Mouse (Mus musculus) mouse embryonic stem cell (cell line): Measurements from ENCODE around the gene 4933424G06Rik.

Experiments
- in situ Hi-C, 2 experiments: fragments of 300-500 bp; cut with MboI; formaldehyde crosslinking; loops; 1 replicate in 1 of 2; 3 replicates in 1 of 2; pipeline ENCODE4 v1.14.3; 2019 to 2020; ENCODE audit warnings: low sequenced_read_pairs in 2 of 2, low pct_unique_long_range_greater_than_20kb in 1 of 2, mixed read lengths in 1 of 2; ENCODE audit not compliant: unreplicated experiment in 1 of 2

4933424G06Rik gene

DNA sequence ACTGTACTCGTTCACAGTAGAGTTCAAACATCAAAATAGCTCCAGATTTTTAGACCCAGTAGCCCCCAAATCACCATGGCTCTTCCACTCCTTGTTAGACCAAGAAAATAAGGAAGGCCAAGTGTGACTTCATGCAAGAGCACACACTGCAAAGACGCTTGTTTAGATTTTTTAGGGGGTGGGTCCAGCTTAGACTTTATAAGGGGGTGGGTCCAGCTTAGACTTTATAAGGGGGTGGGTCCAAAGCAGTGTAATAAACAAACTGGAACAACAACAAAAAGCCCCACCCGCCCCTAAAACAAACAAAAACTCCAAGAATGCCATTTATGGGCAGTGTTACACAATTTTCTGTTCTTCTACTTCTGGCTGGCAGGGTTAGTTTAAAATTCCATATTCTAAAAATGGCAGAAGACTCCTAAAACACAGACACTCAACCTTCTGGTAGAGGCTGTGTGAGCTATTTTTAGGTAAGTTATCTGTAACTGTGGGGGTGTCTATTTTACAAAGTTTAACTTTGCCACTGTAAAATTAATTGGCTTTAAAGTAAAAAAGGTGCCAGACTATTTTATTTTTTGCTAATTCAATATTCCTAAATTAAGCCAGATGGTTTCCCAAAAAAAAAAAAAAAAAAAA lies 90.5 kb downstream of the 4933424G06Rik start:
- in situ Hi-C loops = no loop called here

DNA sequence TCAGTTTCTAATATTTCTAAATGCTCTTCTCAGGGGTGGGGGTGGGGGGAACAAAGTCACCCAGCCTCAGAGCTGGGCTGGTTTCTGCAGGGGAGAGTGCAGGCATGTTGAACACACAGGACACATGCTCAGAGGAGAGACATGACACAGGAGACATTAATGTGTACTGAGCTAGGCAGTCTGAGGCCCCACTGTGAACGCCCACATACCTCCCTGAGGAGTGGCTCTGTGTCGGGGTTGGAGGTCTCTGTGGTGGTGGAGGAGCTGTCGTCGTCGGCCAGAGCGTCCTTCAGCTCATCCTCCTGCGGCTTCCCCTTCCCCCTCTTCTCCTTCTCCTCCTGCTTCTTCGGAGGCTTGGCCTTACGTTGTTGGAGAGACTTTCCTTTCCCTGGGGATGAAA lies 94.3 kb downstream of the 4933424G06Rik start:
- in situ Hi-C loops = no loop called here

DNA sequence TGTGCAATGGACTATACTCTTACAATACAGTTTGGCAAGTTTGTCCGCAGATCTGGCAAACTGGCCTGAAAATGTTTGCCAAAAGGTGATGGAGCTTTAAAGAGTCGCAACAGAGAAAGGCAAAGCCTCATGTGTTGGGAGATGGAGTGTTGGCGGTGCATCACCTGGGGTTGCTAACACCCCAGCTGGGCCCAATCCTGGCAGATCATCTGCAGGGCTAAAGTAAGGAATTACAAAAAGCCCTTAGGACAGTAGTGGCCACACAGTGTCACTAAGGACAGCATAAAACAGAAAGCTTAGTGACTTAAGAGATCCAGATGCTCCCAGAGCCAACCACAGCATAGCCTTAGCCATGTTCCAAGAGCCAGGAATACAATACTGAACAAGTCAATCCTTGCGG lies 94.9 kb downstream of the 4933424G06Rik start:
- in situ Hi-C loops = no loop called here

DNA sequence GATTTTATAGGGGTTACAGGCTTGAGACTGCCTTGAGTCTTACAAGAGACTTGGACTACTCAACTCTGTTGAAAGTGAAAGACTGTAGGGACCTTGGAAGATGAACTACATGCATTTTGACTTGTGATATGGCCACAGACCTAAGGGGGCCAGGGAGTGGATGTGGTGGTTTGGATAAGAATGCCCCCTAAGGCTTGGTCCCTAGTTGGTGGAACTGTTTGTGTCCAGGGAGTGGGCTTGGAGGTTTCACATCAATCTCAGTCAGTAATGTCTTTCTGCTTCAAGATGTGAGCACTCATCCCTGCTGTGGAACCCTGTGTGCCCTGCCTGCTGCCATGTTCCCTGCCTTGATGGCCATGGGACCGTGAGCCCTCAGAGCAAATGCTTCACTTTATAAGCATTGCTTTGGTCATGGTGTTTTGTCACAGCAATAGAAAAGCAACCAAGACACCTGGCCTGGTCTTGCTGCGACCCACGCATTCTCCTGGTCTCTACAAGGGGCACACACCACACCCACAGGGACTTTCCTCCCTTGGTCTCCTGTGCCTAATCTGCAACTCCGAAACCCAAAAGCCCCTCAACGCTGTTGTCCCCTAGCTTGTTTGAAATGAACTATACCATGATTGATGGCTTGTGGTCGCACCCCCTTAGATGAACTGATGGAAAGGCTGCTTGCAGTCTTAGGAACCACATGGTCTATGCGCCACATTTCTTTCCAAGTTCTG lies 96.4 kb downstream of the 4933424G06Rik start:
- in situ Hi-C loops = no loop called here

DNA sequence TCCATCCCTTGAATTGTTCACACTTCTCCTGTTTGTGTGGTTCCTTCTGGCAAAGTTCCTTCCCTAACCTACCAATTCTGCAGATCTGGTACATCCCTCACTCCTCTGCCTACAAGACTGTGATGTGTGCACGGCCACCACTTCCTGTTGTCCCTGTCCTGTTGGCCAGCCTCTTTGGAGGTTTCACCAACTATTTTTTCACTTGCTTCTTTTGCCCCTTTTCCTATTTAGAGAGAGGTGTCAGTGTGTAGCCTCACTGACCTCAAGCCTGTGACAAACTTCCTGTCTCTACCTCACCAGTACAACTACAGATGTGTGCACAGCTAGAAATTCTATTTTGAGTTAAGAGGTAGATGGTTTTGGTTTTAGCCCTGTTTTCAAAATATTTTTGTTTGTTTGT lies 97.1 kb downstream of the 4933424G06Rik start:
- in situ Hi-C loops = no loop called here
